Mouse (Mus musculus) heart, embryonic 14.5 days (tissue): ENCODE data around the gene Hspa14. TPM values are rescaled to one million over a fixed set of nuclear protein-coding genes. Genes with fewer than 3 reads are reported as not detected.

ENCODE experiments used
- polyA plus RNA-seq: library from polyadenylated mRNA; unstranded; fragments of >200 nt; fragmentation: Nextera tagmentation; extraction: Ambion mirVana; gene quantifications from 2 replicates; pipeline ENCODE4 v1.2.1, GENCODE M21; 2014

Hspa14 gene
- polyA plus RNA-seq, 1 experiment from 2014 or later: 70.5 TPM

Other genes starting within 250 kb of the Hspa14 start
- 30.2 and 34.9 TPM in 2 replicates for gene Nmt2, start 228.6 kb downstream of the Hspa14 start, polyA plus RNA-seq
- gene Rpp38, start 180.2 kb downstream of the Hspa14 start, polyA plus RNA-seq: 12.5 and 12.8 TPM in 2 replicates
- 0.70 and 0.85 TPM in 2 replicates for gene Acbd7, start 176.6 kb downstream of the Hspa14 start, polyA plus RNA-seq
- gene Olah, start 115.6 kb downstream of the Hspa14 start, polyA plus RNA-seq: not detected in 2 replicates
- gene Meig1, start 90.2 kb downstream of the Hspa14 start, polyA plus RNA-seq: 0.39 TPM in 1 of 2 replicates, not detected in the other
- 4.4 and 5.8 TPM in 2 replicates for gene Dclre1c, start 88.7 kb downstream of the Hspa14 start, polyA plus RNA-seq
- 6.9 and 8.3 TPM in 2 replicates for gene Suv39h2, start 37.8 kb downstream of the Hspa14 start, polyA plus RNA-seq
- gene Gm45902, start within 50 bp of the Hspa14 start, polyA plus RNA-seq: 3.4 and 3.9 TPM in 2 replicates
- 0.11 and 0.74 TPM in 2 replicates for gene Cdnf, start 216 bp upstream of the Hspa14 start, polyA plus RNA-seq
- gene Fam107b, start 57.7 kb upstream of the Hspa14 start, polyA plus RNA-seq: 26.5 and 27.0 TPM in 2 replicates